Mouse (Mus musculus) cortical plate, adult 2 months (tissue): ENCODE measurements around the gene Syndig1.

ENCODE experiments used
- CTCF ChIP-seq: fragments of 200-500 bp; IDR thresholded peaks from 2 replicates; pipeline ENCODE4 v1.5.1; 2011; ENCODE audit warnings: mild to moderate bottlenecking, control low read depth, low read length; ENCODE audit not compliant: insufficient read depth; ENCODE audit errors: extremely low read depth
- POLR2A ChIP-seq: fragments of 200-500 bp; IDR thresholded peaks from 2 replicates; pipeline ENCODE4 v1.6.1; 2011; ENCODE audit warnings: mild to moderate bottlenecking, low read length, control low read depth; ENCODE audit not compliant: insufficient read depth; ENCODE audit errors: extremely low read depth

DNA sequence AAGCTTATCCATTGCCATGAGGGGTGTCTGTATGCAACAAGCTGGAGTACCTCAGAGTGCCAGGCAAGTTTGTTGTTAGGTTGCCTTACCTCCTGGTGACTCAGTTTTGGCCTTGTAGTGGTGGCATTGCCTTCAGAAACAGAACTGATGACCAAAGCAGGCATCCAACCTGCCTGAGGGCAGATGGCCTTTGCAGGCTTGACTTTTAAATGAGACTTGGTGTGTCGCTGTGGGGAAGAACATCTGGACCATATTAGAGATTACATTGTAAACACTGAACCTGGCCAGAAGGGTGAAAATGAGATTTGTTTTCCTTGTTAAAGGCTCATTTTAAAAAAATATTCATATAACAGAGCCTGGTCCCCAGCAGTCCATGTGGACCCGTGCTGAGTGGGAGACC lies 102.1 kb downstream of the Syndig1 start:
- TF ChIP-seq POLR2A (no peak), CTCF (no peak)
